Mouse (Mus musculus) intestine, embryonic 14.5 days (tissue): ENCODE data around the gene Susd4. TPM values are rescaled to one million over a fixed set of nuclear protein-coding genes. Genes with fewer than 3 reads are reported as not detected.
A peak's percentile ranks its signal among the peaks of the same experiment; 100 is the strongest.

Experiments used
- ATAC-seq: fragments of 200-750 bp; cut with Nextera tagmentation; replicated peaks from 2 replicates; pipeline ENCODE4 v1.8.0; 2017; ENCODE audit warnings: low read depth, moderate number of reproducible peaks, moderate TSS enrichment, moderate library complexity; ENCODE audit not compliant: low FRiP score, low TSS enrichment
- DNase-seq: peaks from one replicate; pipeline ENCODE4 v3.0.0-alpha.2; 2018; ENCODE audit warnings: low spot score
- H3K27ac ChIP-seq: fragments of 300-500 bp; sonication (generic); 2 replicates; pipeline ENCODE4 v1.5.1; 2014; ENCODE audit warnings: low read depth, mild to moderate bottlenecking, control low read depth
- H3K27me3 ChIP-seq: fragments of 300-500 bp; sonication (generic); replicated peaks from 2 replicates; pipeline ENCODE4 v1.6.1; 2014; ENCODE audit warnings: low read length, control low read depth; ENCODE audit not compliant: control insufficient read depth, insufficient read depth
- H3K36me3 ChIP-seq: fragments of 300-500 bp; sonication (generic); 2 replicates; pipeline ENCODE4 v1.6.1; 2014; ENCODE audit warnings: low read length, control low read depth; ENCODE audit not compliant: control insufficient read depth, insufficient read depth
- H3K4me1 ChIP-seq: fragments of 300-500 bp; sonication (generic); replicated peaks from 2 replicates; pipeline ENCODE4 v1.6.1; 2014; ENCODE audit warnings: low read length, control low read depth, mixed read lengths; ENCODE audit not compliant: control insufficient read depth, insufficient read depth
- H3K4me2 ChIP-seq: fragments of 300-500 bp; sonication (generic); 2 replicates; pipeline ENCODE4 v1.6.1; 2014; ENCODE audit warnings: low read length
- H3K4me3 ChIP-seq: fragments of 300-500 bp; sonication (generic); 2 replicates; pipeline ENCODE4 v1.5.1; 2014; ENCODE audit warnings: low read depth, low read length, control low read depth, mixed read lengths
- H3K9ac ChIP-seq: fragments of 300-500 bp; sonication (generic); 2 replicates; pipeline ENCODE4 v1.6.1; 2014; ENCODE audit warnings: mild to moderate bottlenecking, low read length
- H3K9me3 ChIP-seq: fragments of 300-500 bp; sonication (generic); 2 replicates; pipeline ENCODE4 v1.6.1; 2016; ENCODE audit warnings: low read length, control low read depth; ENCODE audit not compliant: control insufficient read depth
- WGBS: fragments of 180-500 bp; shearing (Covaris S2); extraction: QIAGEN DNeasy Blood & Tissue Kit; methylation state at CpG from one replicate; pipeline ENCODE4 v1.1.7; 2014; 5-methylcytosine and 5-hydroxymethylcytosine counted together
- polyA plus RNA-seq: library from polyadenylated mRNA; unstranded; fragments of >200 nt; fragmentation: Nextera tagmentation; extraction: Ambion mirVana; gene quantifications from 2 replicates; pipeline ENCODE4 v1.2.1, GENCODE M21; 2014

Gene Susd4
- polyA plus RNA-seq, 1 experiment from 2014 or later = 24.5 TPM

GRCm38 (mm10) chr1:182926465-182926864 is 162.8 kb downstream of the Susd4 start:
- no peaks in the 10 kb centered on the region for H3K9me3 ChIP-seq
- H3K4me1 ChIP-seq = no peaks in the 10 kb centered on the region
- no peak overlapping the region for H3K9ac ChIP-seq
- 79% methylated on average over 6 of the region's 6 CpGs for WGBS
- H3K27ac ChIP-seq = no peak overlapping the region
- no peak for ATAC-seq
- H3K4me2 ChIP-seq = no peak overlapping the region
- no peaks in the 10 kb centered on the region for H3K27me3 ChIP-seq
- H3K36me3 ChIP-seq = no peaks in the 10 kb centered on the region
- H3K4me3 ChIP-seq = no peak overlapping the region
- peak; percentile 20 for DNase-seq

- Histone ChIP-seq H3K4me3 (no peak overlapping the region), H3K4me1 (no peaks in the 10 kb centered on the region), H3K27me3 (no peaks in the 10 kb centered on the region), H3K4me2 (no peak overlapping the region), H3K27ac (no peak overlapping the region), H3K36me3 (no peaks in the 10 kb centered on the region), H3K9me3 (no peaks in the 10 kb centered on the region), H3K9ac (no peak overlapping the region)
- DNase-seq = peak; percentile 51
- ATAC-seq = no peak
- WGBS = 69% methylated on average over 19 of the region's 19 CpGs
Measured at GRCm38 (mm10) chr1:182927878-182928851, 164.5 kb downstream of the Susd4 start.

GRCm38 (mm10) chr1:182935469-182935868 is 171.8 kb downstream of the Susd4 start:
- Histone ChIP-seq H3K36me3 (no peaks in the 10 kb centered on the region), H3K4me3 (no peak overlapping the region), H3K27ac (no peak overlapping the region), H3K4me2 (no peak overlapping the region), H3K4me1 (no peaks in the 10 kb centered on the region), H3K9ac (no peak overlapping the region), H3K9me3 (no peaks in the 10 kb centered on the region), H3K27me3 (no peaks in the 10 kb centered on the region)
- ATAC-seq (no peak), DNase-seq (peak; percentile 40)
- 40% methylated on average over 6 of the region's 6 CpGs for WGBS

- 76% methylated on average over 10 of the region's 10 CpGs for WGBS
- H3K36me3 ChIP-seq = no peaks in the 10 kb centered on the region
- DNase-seq (peak; percentile 37), ATAC-seq (no peak)
- no peaks in the 10 kb centered on the region for H3K27me3 ChIP-seq
- H3K4me1 ChIP-seq = no peaks in the 10 kb centered on the region
- H3K27ac ChIP-seq = no peak overlapping the region
- H3K9me3 ChIP-seq = no peaks in the 10 kb centered on the region
- H3K4me2 ChIP-seq = no peak overlapping the region
- no peak overlapping the region for H3K9ac ChIP-seq
- no peak overlapping the region for H3K4me3 ChIP-seq
Measured at GRCm38 (mm10) chr1:182937486-182938120, 173.9 kb downstream of the Susd4 start.

DNA sequence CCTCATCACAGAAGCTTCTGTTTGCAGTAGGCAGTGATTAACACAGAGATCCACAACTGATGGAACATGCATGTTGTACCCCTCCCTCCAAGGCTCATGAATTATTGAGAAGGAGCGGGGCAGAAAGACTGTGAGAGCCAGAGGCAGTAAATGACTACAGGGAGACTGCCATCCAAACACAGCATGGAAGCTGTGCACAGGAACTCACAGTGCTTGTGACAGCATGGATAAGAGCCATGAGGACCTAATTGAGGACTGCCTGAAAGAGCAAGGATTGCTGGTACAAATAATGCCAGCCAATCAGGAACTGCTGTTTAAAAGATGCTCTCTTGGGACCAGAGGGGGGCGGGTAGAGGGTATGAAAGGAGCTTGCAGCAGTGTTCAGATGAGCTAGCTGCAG is 178.3 kb downstream of the Susd4 start:
- H3K36me3 ChIP-seq = no peaks in the 10 kb centered on the region
- no peaks in the 10 kb centered on the region for H3K27me3 ChIP-seq
- ATAC-seq (no peak), DNase-seq (peak; percentile 38)
- WGBS = 82% methylated on average over 2 of the region's 2 CpGs
- H3K4me3 ChIP-seq = no peak overlapping the region
- no peak overlapping the region for H3K27ac ChIP-seq
- no peaks in the 10 kb centered on the region for H3K9me3 ChIP-seq
- no peak overlapping the region for H3K4me2 ChIP-seq
- H3K9ac ChIP-seq = no peak overlapping the region
- H3K4me1 ChIP-seq = no peaks in the 10 kb centered on the region

DNA sequence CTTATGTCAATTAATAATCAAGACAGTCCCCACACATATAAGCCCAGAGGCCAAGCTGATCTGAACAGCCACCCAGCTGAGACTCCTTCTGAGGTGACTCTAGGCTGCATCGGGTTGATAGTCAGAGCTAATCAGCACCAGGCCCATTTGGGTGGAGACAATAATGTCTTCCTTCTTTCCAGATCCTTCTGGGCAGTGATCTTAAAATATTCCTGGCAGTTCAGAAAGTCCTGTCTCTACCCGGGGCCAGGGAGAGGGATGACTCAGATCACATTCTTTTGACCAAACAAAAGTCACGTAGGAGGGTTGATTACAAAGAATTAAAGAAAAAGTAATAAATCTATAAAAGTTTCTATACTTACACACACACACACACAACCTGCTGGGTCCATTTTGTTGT is 180.3 kb downstream of the Susd4 start:
- no peak overlapping the region for H3K4me2 ChIP-seq
- H3K27ac ChIP-seq = no peak overlapping the region
- no peaks in the 10 kb centered on the region for H3K4me1 ChIP-seq
- no peak for ATAC-seq
- H3K9ac ChIP-seq = no peak overlapping the region
- H3K27me3 ChIP-seq = no peaks in the 10 kb centered on the region
- H3K9me3 ChIP-seq = no peaks in the 10 kb centered on the region
- WGBS = 86% methylated on average over 3 of the region's 3 CpGs
- no peaks in the 10 kb centered on the region for H3K36me3 ChIP-seq
- H3K4me3 ChIP-seq = no peak overlapping the region
- no peak for DNase-seq

GRCm38 (mm10) chr1:182944638-182945037 is 181.0 kb downstream of the Susd4 start:
- H3K36me3 ChIP-seq = no peaks in the 10 kb centered on the region
- no peaks in the 10 kb centered on the region for H3K27me3 ChIP-seq
- no peaks in the 10 kb centered on the region for H3K4me1 ChIP-seq
- no peak overlapping the region for H3K4me3 ChIP-seq
- H3K9me3 ChIP-seq = no peaks in the 10 kb centered on the region
- no peak overlapping the region for H3K4me2 ChIP-seq
- DNase-seq (no peak), ATAC-seq (no peak)
- no peak overlapping the region for H3K27ac ChIP-seq
- H3K9ac ChIP-seq = no peak overlapping the region
- WGBS = 74% methylated on average over 5 of the region's 5 CpGs

DNA sequence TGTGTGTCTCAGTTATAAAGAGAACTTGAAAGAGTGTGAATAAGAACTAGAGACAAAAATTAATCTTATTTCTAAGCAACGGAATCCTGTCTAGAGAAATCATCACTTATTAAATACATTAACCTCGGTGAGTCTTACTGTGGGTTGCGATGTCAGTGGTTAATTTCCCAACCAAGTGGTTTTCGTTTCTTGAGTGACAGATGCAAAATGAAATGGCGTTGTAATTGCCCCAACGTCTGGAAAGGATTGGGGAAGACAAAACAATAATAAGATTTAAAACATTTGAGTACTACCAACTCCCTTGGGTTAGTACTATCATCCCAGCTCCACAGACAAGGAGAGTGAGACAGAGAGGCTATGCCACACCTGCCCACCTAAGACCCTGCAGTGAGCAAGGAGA is 181.9 kb downstream of the Susd4 start:
- 81% methylated on average over 6 of the region's 6 CpGs for WGBS

More for the DNA sequence above, 181.9 kb downstream of the Susd4 start:
- no peaks in the 10 kb centered on the region for H3K36me3 ChIP-seq
- H3K27me3 ChIP-seq = no peaks in the 10 kb centered on the region
- no peak overlapping the region for H3K9ac ChIP-seq
- H3K4me2 ChIP-seq = no peak overlapping the region
- H3K4me3 ChIP-seq = no peak overlapping the region
- no peak overlapping the region for H3K27ac ChIP-seq
- ATAC-seq (no peak), DNase-seq (no peak)
- H3K9me3 ChIP-seq = no peaks in the 10 kb centered on the region
- H3K4me1 ChIP-seq = no peaks in the 10 kb centered on the region
